In the genomic region with DNA sequence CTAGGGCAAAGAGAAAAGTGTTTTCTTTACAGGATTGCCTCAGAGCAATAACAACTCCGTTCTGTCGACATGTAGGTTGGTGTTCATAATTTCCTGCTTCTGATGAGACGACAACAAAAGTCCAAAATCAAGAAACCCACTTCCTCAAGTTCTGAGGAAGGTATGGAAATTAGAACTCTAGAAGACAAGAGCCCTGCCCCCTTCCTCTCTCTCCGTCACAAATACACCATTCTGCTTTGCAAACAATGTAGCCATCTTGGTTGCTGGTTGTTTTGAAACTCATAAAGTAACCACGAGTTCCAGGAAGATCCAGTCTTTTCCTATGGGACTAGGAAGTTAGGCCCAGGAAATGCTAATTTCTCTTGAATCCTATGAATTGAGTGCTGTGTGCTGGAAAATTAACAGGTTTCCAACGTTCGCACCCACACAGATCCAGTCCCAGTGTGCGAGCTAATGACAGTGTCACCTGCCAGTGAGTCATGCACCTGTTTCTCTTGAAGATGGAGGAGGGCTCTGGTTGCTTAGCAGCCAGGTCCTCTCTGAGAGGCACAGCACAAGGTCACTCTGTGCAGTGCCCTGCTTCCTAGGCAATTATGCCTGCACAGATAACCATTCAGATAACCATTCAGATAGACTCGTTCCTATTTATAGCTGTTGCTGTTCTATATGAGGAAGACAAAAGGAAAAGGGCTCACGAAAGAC, we compare ENCODE assay signal across 11 mouse cellular contexts.
DNase-seq lines count a peak whose midpoint lies in the region; ATAC-seq lines count a peak whose summit lies in the region.
"Had no signal": no experiment of that assay in that cellular context is flagged by ENCODE, and none has a peak within 500 bp of the region (broad histone marks: within the 10 kb centered on the region; RNA-seq: fewer than 3 reads in every experiment).

No protein-coding gene starts in this region.

- no peaks in the 10 kb centered on the region for H3K27me3 ChIP-seq in forebrain, embryonic 12.5 days
- no peaks in the 10 kb centered on the region for H3K27me3 ChIP-seq in forebrain, embryonic 11.5 days (ENCODE audit: control insufficient read depth, insufficient read depth, low read length)
- H3K27me3 ChIP-seq in neural tube, embryonic 11.5 days (ENCODE audit: control insufficient read depth, insufficient read depth, low read length) = no peaks in the 10 kb centered on the region
- no peaks in the 10 kb centered on the region for H3K27me3 ChIP-seq in hindbrain, embryonic 15.5 days
- no peaks in the 10 kb centered on the region for H3K27me3 ChIP-seq in stomach, embryonic 15.5 days (replicated peaks)
- H3K27me3 ChIP-seq in kidney, embryonic 15.5 days = no peaks in the 10 kb centered on the region
- H3K27me3 ChIP-seq: liver, embryonic 13.5 days had no signal

- peaks cover 5% of the 10 kb centered on the region for H3K4me1 ChIP-seq in forebrain, embryonic 12.5 days
- 0 out of 2 replicates have a peak, but pooled peaks cover 2% of the 10 kb centered on the region for H3K4me1 ChIP-seq in forebrain, embryonic 11.5 days (replicated peaks; ENCODE audit: control insufficient read depth, insufficient read depth, low read length)
- no peaks in the 10 kb centered on the region for H3K4me1 ChIP-seq in neural tube, embryonic 11.5 days (ENCODE audit: control insufficient read depth, insufficient read depth, low read length)
- H3K4me1 ChIP-seq in hindbrain, embryonic 15.5 days (replicated peaks) = peaks cover 11% of the 10 kb centered on the region
- H3K4me1 ChIP-seq in stomach, embryonic 15.5 days = no peaks in the 10 kb centered on the region
- H3K4me1 ChIP-seq in kidney, embryonic 15.5 days = peaks cover 17% of the 10 kb centered on the region
- H3K4me1 ChIP-seq: liver, embryonic 13.5 days had no signal

- no peaks in the 10 kb centered on the region for H3K9me3 ChIP-seq in forebrain, embryonic 12.5 days
- no peaks in the 10 kb centered on the region for H3K9me3 ChIP-seq in forebrain, embryonic 11.5 days (ENCODE audit: control insufficient read depth, low read length)
- no peaks in the 10 kb centered on the region for H3K9me3 ChIP-seq in neural tube, embryonic 11.5 days (ENCODE audit: control insufficient read depth, low read length)
- H3K9me3 ChIP-seq in hindbrain, embryonic 15.5 days = no peaks in the 10 kb centered on the region
- H3K9me3 ChIP-seq in stomach, embryonic 15.5 days = no peaks in the 10 kb centered on the region
- no peaks in the 10 kb centered on the region for H3K9me3 ChIP-seq in kidney, embryonic 15.5 days (replicated peaks)
- H3K9me3 ChIP-seq: liver, embryonic 13.5 days had no signal

- no peak for DNase-seq in forebrain, embryonic 11.5 days (ENCODE audit: low spot score)
- no peak for DNase-seq in neural tube, embryonic 11.5 days (ENCODE audit: low spot score)
- DNase-seq in neural tube, embryonic 10.5 days (ENCODE audit: extremely low spot score, low spot score) = no peak
- no peak for DNase-seq in spleen, postnatal 10 days (ENCODE audit: low spot score in 2 of 2)
- DNase-seq: cerebellum, adult 11-12 months; heart, postnatal 36 days; liver, embryonic 13.5 days had no signal

- peak; percentile 80; the same call in 1 of the 2 replicates for ATAC-seq in forebrain, embryonic 12.5 days (ENCODE audit: low FRiP score)
- no peak for ATAC-seq in forebrain, embryonic 11.5 days (replicated peaks; ENCODE audit: low FRiP score)
- ATAC-seq in neural tube, embryonic 11.5 days (ENCODE audit: insufficient read depth, low FRiP score, low TSS enrichment) = peak; percentile 35; the same call in 1 of the 2 replicates
- ATAC-seq in hindbrain, embryonic 15.5 days (ENCODE audit: low FRiP score, low read depth) = peak; percentile 63; the same call in 1 of the 2 replicates
- peak; percentile 31; the same call in 1 of the 2 replicates for ATAC-seq in stomach, embryonic 15.5 days (ENCODE audit: insufficient read depth, low FRiP score, low read depth)
- no peak for ATAC-seq in kidney, embryonic 15.5 days (replicated peaks; ENCODE audit: low FRiP score)

- no peak overlapping the region for H3K4me3 ChIP-seq in forebrain, embryonic 12.5 days (replicated peaks)
- no peak overlapping the region for H3K4me3 ChIP-seq in forebrain, embryonic 11.5 days (ENCODE audit: low read depth, low read length)
- no peak overlapping the region for H3K4me3 ChIP-seq in neural tube, embryonic 11.5 days (ENCODE audit: low read depth, low read length)
- no peak overlapping the region for H3K4me3 ChIP-seq in hindbrain, embryonic 15.5 days
- H3K4me3 ChIP-seq in stomach, embryonic 15.5 days (replicated peaks) = no peak overlapping the region
- H3K4me3 ChIP-seq in kidney, embryonic 15.5 days (replicated peaks) = no peak overlapping the region
- H3K4me3 ChIP-seq: liver, embryonic 13.5 days had no signal

- H3K9ac ChIP-seq in forebrain, embryonic 12.5 days = no peak overlapping the region
- no peak overlapping the region for H3K9ac ChIP-seq in forebrain, embryonic 11.5 days (ENCODE audit: low read length)
- H3K9ac ChIP-seq in neural tube, embryonic 11.5 days (ENCODE audit: low read length) = no peak overlapping the region
- no peak overlapping the region for H3K9ac ChIP-seq in hindbrain, embryonic 15.5 days
- no peak overlapping the region for H3K9ac ChIP-seq in stomach, embryonic 15.5 days
- no peak overlapping the region for H3K9ac ChIP-seq in kidney, embryonic 15.5 days
- H3K9ac ChIP-seq: liver, embryonic 13.5 days had no signal

- 0 out of 2 replicates have a peak overlapping the region, but pooled peaks have one; percentile 53 for H3K27ac ChIP-seq in forebrain, embryonic 12.5 days
- no peak overlapping the region for H3K27ac ChIP-seq in forebrain, embryonic 11.5 days (ENCODE audit: low read depth, low read length)
- no peak overlapping the region for H3K27ac ChIP-seq in neural tube, embryonic 11.5 days (ENCODE audit: low read depth, low read length)
- H3K27ac ChIP-seq in hindbrain, embryonic 15.5 days (replicated peaks) = 0 out of 2 replicates have a peak overlapping the region, but pooled peaks have one; percentile 45
- H3K27ac ChIP-seq in stomach, embryonic 15.5 days = no peak overlapping the region
- H3K27ac ChIP-seq in kidney, embryonic 15.5 days = no peak overlapping the region
- H3K27ac ChIP-seq: liver, embryonic 13.5 days had no signal

- 72% methylated on average over 10 of the region's 10 CpGs for WGBS in forebrain, embryonic 12.5 days
- 76% methylated on average over 10 of the region's 10 CpGs for WGBS in forebrain, embryonic 11.5 days
- 81% methylated on average over 10 of the region's 10 CpGs for WGBS in neural tube, embryonic 11.5 days
- 54% methylated on average over 10 of the region's 10 CpGs for WGBS in hindbrain, embryonic 15.5 days
- WGBS in stomach, embryonic 15.5 days = 62% methylated on average over 10 of the region's 10 CpGs
- 68% methylated on average over 10 of the region's 10 CpGs for WGBS in kidney, embryonic 15.5 days

- no peaks in the 10 kb centered on the region for H3K36me3 ChIP-seq in forebrain, embryonic 12.5 days (replicated peaks)
- H3K36me3 ChIP-seq in forebrain, embryonic 11.5 days (ENCODE audit: control insufficient read depth, insufficient read depth, low read length) = no peaks in the 10 kb centered on the region
- no peaks in the 10 kb centered on the region for H3K36me3 ChIP-seq in neural tube, embryonic 11.5 days (ENCODE audit: control insufficient read depth, insufficient read depth, low read length)
- H3K36me3 ChIP-seq in hindbrain, embryonic 15.5 days = no peaks in the 10 kb centered on the region
- no peaks in the 10 kb centered on the region for H3K36me3 ChIP-seq in stomach, embryonic 15.5 days
- no peaks in the 10 kb centered on the region for H3K36me3 ChIP-seq in kidney, embryonic 15.5 days
- H3K36me3 ChIP-seq: liver, embryonic 13.5 days had no signal

- no peak overlapping the region for H3K4me2 ChIP-seq in forebrain, embryonic 12.5 days
- no peak overlapping the region for H3K4me2 ChIP-seq in forebrain, embryonic 11.5 days (ENCODE audit: low read depth, low read length, severe bottlenecking)
- no peak overlapping the region for H3K4me2 ChIP-seq in neural tube, embryonic 11.5 days (ENCODE audit: low read depth)
- no peak overlapping the region for H3K4me2 ChIP-seq in hindbrain, embryonic 15.5 days
- H3K4me2 ChIP-seq in stomach, embryonic 15.5 days = no peak overlapping the region
- no peak overlapping the region for H3K4me2 ChIP-seq in kidney, embryonic 15.5 days
- H3K4me2 ChIP-seq: liver, embryonic 13.5 days had no signal

Comparison
In these comparisons a context has a peak if more than half of its experiments do, and no peak if none do; other contexts are left out.
1. ATAC-seq: peak in forebrain, embryonic 12.5 days (single experiment), neural tube, embryonic 11.5 days (single experiment), hindbrain, embryonic 15.5 days (single experiment) and stomach, embryonic 15.5 days (single experiment); none in forebrain, embryonic 11.5 days (single experiment) and kidney, embryonic 15.5 days (single experiment).
2. H3K27ac ChIP-seq: peak in forebrain, embryonic 12.5 days (single experiment) and hindbrain, embryonic 15.5 days (single experiment); none in forebrain, embryonic 11.5 days (single experiment), neural tube, embryonic 11.5 days (single experiment), stomach, embryonic 15.5 days (single experiment) and kidney, embryonic 15.5 days (single experiment).